Mouse (Mus musculus): ENCODE measurements around the gene Vav3. TPM values are rescaled to one million over a fixed set of nuclear protein-coding genes. Genes with fewer than 3 reads are reported as not detected.

Gene Vav3
- polyA plus RNA-seq (2015; fragmentation: Nextera tagmentation; extraction: Ambion mirVana), result 2.7 and 2.9 TPM in 2 replicates

DNA sequence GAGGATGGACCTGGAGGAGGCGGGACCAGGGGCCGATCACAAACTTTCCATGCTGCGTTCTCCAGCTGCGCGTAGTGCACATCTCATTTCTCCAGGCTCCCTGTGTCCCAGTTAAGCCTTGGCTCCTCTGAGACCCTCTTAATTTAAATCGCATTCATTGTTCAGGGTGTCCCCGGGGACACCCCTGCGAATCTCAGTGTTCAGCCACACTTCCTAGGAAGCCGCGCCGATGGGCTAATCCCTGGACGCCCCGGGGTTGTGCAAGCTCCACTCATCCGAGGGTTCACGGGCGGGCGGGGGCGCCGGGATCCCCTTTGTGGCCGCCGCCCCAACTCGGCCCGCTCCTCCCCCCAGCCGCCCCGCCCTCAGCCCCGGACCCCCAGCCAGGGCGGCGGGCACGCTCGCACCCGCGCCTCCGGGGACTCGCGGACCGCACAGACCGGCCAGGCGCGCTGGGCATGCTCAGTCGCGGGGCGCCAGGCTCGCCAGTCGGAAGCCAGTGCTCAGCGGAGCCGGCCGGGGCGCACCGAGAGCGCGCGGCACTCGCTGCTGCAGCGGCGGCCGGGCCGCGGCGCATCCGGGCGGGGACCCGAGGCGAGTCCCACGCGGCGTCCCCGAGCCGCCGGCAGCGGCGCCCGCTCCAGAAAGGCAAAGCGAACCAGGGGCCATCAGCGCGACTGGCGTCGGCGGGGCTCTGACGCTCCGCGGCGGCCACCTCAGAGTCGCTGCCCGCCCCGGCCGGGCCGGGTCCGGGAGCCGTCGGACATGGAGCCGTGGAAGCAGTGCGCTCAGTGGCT, at the start of gene Vav3:
Vav3 (plus strand) TSS at position 380 of the 797 bp plus-strand sequence.
- Histone ChIP-seq H3K9me3 (replicated peaks; ENCODE audit: control insufficient read depth, low read length) (no peaks in the 10 kb centered on the region), H3K36me3 (ENCODE audit: control insufficient read depth, insufficient read depth) (no peaks in the 10 kb centered on the region), H3K27ac (ENCODE audit: low read length) (peak within 1 kb of the TSS; percentile 50), H3K4me3 (ENCODE audit: low read depth, low read length) (peak within 1 kb of the TSS; percentile 60), H3K9ac (ENCODE audit: low read depth, low read length) (peak within 1 kb of the TSS; percentile 50), H3K4me1 (ENCODE audit: control insufficient read depth, low read depth, low read length) (no peaks in the 10 kb centered on the region), H3K27me3 (ENCODE audit: control insufficient read depth, insufficient read depth, low read depth, low read length) (peaks cover 31% of the 10 kb centered on the region), H3K4me2 (ENCODE audit: low read depth, low read length) (peak within 1 kb of the TSS; percentile 74)
- WGBS (ENCODE audit: insufficient replicate concordance), result under 1% methylated on average over 91 of the region's 92 CpGs
- peak; percentile 74 for ATAC-seq (ENCODE audit: low read depth)

GRCm38 (mm10) chr3:109298857-109299256, 41.6 kb upstream of the Vav3 start:
- no peaks in the 10 kb centered on the region for H3K4me1 ChIP-seq (ENCODE audit: control insufficient read depth, low read depth, low read length)
- H3K27ac ChIP-seq (ENCODE audit: low read length), result no peak overlapping the region
- H3K36me3 ChIP-seq (ENCODE audit: control insufficient read depth, insufficient read depth), result no peaks in the 10 kb centered on the region
- 59% methylated on average over 6 of the region's 6 CpGs for WGBS (ENCODE audit: insufficient replicate concordance)
- no peaks in the 10 kb centered on the region for H3K9me3 ChIP-seq (replicated peaks; ENCODE audit: control insufficient read depth, low read length)
- H3K9ac ChIP-seq (ENCODE audit: low read depth, low read length), result no peak overlapping the region
- no peak overlapping the region for H3K4me2 ChIP-seq (ENCODE audit: low read depth, low read length)
- ATAC-seq (ENCODE audit: low read depth), result no peak
- no peaks in the 10 kb centered on the region for H3K27me3 ChIP-seq (ENCODE audit: control insufficient read depth, insufficient read depth, low read depth, low read length)
- no peak overlapping the region for H3K4me3 ChIP-seq (ENCODE audit: low read depth, low read length)

- Histone ChIP-seq H3K4me3 (ENCODE audit: low read depth, low read length) (no peak overlapping the region), H3K27ac (ENCODE audit: low read length) (no peak overlapping the region), H3K9me3 (replicated peaks; ENCODE audit: control insufficient read depth, low read length) (no peaks in the 10 kb centered on the region), H3K4me2 (ENCODE audit: low read depth, low read length) (no peak overlapping the region), H3K27me3 (ENCODE audit: control insufficient read depth, insufficient read depth, low read depth, low read length) (no peaks in the 10 kb centered on the region), H3K36me3 (ENCODE audit: control insufficient read depth, insufficient read depth) (no peaks in the 10 kb centered on the region), H3K4me1 (ENCODE audit: control insufficient read depth, low read depth, low read length) (no peaks in the 10 kb centered on the region), H3K9ac (ENCODE audit: low read depth, low read length) (no peak overlapping the region)
- no peak for ATAC-seq (ENCODE audit: low read depth)
- WGBS (ENCODE audit: insufficient replicate concordance), result 57% methylated on average over 4 of the region's 4 CpGs
These were observed 41.0 kb upstream of the Vav3 start for GRCm38 (mm10) chr3:109299303-109300074.

DNA sequence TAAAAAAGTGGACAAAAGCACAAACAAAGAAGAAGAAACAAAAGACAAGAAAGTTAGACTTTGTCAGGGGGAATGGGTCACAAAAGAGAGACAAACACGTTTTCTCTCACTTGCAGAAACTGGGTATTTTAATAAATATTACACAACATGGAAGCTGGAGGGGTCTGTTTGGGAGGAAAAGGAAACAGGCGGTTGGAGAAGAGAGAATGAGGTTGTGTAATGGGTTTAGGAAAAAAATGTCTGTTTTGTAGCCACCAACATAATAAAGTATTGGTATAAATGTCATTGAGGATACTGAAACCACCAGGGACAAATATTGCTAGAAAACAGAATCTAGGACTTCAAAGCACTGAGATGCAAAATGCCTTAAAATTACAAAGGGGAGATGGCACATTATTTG, 38.4 kb upstream of the Vav3 start:
- Histone ChIP-seq H3K9me3 (replicated peaks; ENCODE audit: control insufficient read depth, low read length) (no peaks in the 10 kb centered on the region), H3K4me3 (ENCODE audit: low read depth, low read length) (no peak overlapping the region), H3K36me3 (ENCODE audit: control insufficient read depth, insufficient read depth) (no peaks in the 10 kb centered on the region), H3K4me1 (ENCODE audit: control insufficient read depth, low read depth, low read length) (no peaks in the 10 kb centered on the region), H3K4me2 (ENCODE audit: low read depth, low read length) (no peak overlapping the region), H3K27ac (ENCODE audit: low read length) (no peak overlapping the region), H3K9ac (ENCODE audit: low read depth, low read length) (no peak overlapping the region), H3K27me3 (ENCODE audit: control insufficient read depth, insufficient read depth, low read depth, low read length) (no peaks in the 10 kb centered on the region)
- no peak for ATAC-seq (ENCODE audit: low read depth)
- 30% methylated on average over 2 of the region's 2 CpGs for WGBS (ENCODE audit: insufficient replicate concordance)

GRCm38 (mm10) chr3:109307406-109307805, 33.0 kb upstream of the Vav3 start:
- H3K4me1 ChIP-seq (ENCODE audit: control insufficient read depth, low read depth, low read length), result no peaks in the 10 kb centered on the region
- no peak overlapping the region for H3K4me3 ChIP-seq (ENCODE audit: low read depth, low read length)
- no peak overlapping the region for H3K9ac ChIP-seq (ENCODE audit: low read depth, low read length)
- H3K4me2 ChIP-seq (ENCODE audit: low read depth, low read length), result no peak overlapping the region
- H3K9me3 ChIP-seq (replicated peaks; ENCODE audit: control insufficient read depth, low read length), result no peaks in the 10 kb centered on the region
- H3K27ac ChIP-seq (ENCODE audit: low read length), result no peak overlapping the region
- whole genome bisulfite sequencing (ENCODE audit: insufficient replicate concordance), result 66% methylated on average over 7 of the region's 7 CpGs
- no peak for ATAC-seq (ENCODE audit: low read depth)
- H3K36me3 ChIP-seq (ENCODE audit: control insufficient read depth, insufficient read depth), result no peaks in the 10 kb centered on the region
- H3K27me3 ChIP-seq (ENCODE audit: control insufficient read depth, insufficient read depth, low read depth, low read length), result no peaks in the 10 kb centered on the region

- no peak overlapping the region for H3K9ac ChIP-seq (ENCODE audit: low read depth, low read length)
- ATAC-seq (ENCODE audit: low read depth), result no peak
- no peaks in the 10 kb centered on the region for H3K36me3 ChIP-seq (ENCODE audit: control insufficient read depth, insufficient read depth)
- WGBS (ENCODE audit: insufficient replicate concordance), result 34% methylated on average over 3 of the region's 3 CpGs
- no peak overlapping the region for H3K27ac ChIP-seq (ENCODE audit: low read length)
- H3K27me3 ChIP-seq (ENCODE audit: control insufficient read depth, insufficient read depth, low read depth, low read length), result no peaks in the 10 kb centered on the region
- no peak overlapping the region for H3K4me2 ChIP-seq (ENCODE audit: low read depth, low read length)
- no peak overlapping the region for H3K4me3 ChIP-seq (ENCODE audit: low read depth, low read length)
- H3K9me3 ChIP-seq (replicated peaks; ENCODE audit: control insufficient read depth, low read length), result no peaks in the 10 kb centered on the region
- H3K4me1 ChIP-seq (ENCODE audit: control insufficient read depth, low read depth, low read length), result no peaks in the 10 kb centered on the region
These were observed 32.0 kb upstream of the Vav3 start for GRCm38 (mm10) chr3:109308468-109308867.

DNA sequence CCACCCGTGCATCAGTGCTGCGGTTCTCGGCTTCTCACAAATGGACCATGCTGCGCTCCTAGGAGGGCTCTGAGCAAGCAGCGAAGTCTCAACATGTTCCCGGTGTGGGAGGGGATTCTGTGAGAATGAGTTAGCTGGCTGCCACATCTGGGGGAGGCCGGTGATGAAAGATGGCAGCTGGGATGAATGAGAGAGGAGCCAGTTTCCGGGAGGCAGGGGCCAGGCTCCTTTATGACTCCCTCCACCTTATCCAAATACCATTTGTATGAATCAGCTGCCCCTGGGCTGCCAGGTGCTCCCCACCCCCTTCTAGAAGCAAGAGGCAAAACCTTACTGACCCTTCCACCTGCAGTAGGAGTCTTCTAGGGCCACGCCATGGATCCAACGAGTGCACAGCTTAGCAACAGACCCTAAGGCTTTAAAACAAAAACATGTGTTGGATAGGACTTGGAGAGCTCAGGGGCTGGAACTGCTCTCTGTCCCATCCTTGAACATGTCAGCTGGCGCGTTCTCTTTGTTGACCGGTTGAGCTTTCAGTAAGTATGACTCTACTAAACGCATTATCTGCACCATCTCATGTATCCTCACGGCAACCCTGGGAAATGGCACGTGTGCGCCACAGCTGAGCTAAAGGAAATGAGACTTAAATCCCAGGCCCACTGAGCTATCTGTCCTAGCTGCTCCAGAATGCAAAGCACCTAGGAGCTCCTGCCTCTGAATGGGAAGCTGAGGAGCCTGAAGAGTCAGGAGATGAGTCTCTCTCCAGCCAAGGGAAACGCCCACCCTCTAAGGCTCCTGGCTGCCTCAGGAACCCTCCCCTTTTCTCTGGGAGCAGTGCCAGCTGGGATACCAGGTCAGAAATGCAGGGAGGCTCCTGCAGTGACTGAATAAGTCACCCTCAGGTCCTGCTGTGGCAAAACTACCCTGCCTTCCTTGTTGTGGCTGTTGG, 30.9 kb upstream of the Vav3 start:
- no peak overlapping the region for H3K4me3 ChIP-seq (ENCODE audit: low read depth, low read length)
- no peak for ATAC-seq (ENCODE audit: low read depth)
- WGBS (ENCODE audit: insufficient replicate concordance), result 76% methylated on average over 18 of the region's 18 CpGs
- H3K27ac ChIP-seq (ENCODE audit: low read length), result no peak overlapping the region
- no peaks in the 10 kb centered on the region for H3K4me1 ChIP-seq (ENCODE audit: control insufficient read depth, low read depth, low read length)
- no peaks in the 10 kb centered on the region for H3K27me3 ChIP-seq (ENCODE audit: control insufficient read depth, insufficient read depth, low read depth, low read length)
- H3K9ac ChIP-seq (ENCODE audit: low read depth, low read length), result no peak overlapping the region
- H3K4me2 ChIP-seq (ENCODE audit: low read depth, low read length), result no peak overlapping the region
- H3K36me3 ChIP-seq (ENCODE audit: control insufficient read depth, insufficient read depth), result no peaks in the 10 kb centered on the region
- H3K9me3 ChIP-seq (replicated peaks; ENCODE audit: control insufficient read depth, low read length), result no peaks in the 10 kb centered on the region

- H3K27me3 ChIP-seq (ENCODE audit: control insufficient read depth, insufficient read depth, low read depth, low read length), result no peaks in the 10 kb centered on the region
- no peak overlapping the region for H3K27ac ChIP-seq (ENCODE audit: low read length)
- no peaks in the 10 kb centered on the region for H3K36me3 ChIP-seq (ENCODE audit: control insufficient read depth, insufficient read depth)
- no peaks in the 10 kb centered on the region for H3K9me3 ChIP-seq (replicated peaks; ENCODE audit: control insufficient read depth, low read length)
- no peaks in the 10 kb centered on the region for H3K4me1 ChIP-seq (ENCODE audit: control insufficient read depth, low read depth, low read length)
- H3K9ac ChIP-seq (ENCODE audit: low read depth, low read length), result no peak overlapping the region
- no peak overlapping the region for H3K4me2 ChIP-seq (ENCODE audit: low read depth, low read length)
- WGBS (ENCODE audit: insufficient replicate concordance), result 47% methylated on average over 6 of the region's 6 CpGs
- no peak overlapping the region for H3K4me3 ChIP-seq (ENCODE audit: low read depth, low read length)
- ATAC-seq (ENCODE audit: low read depth), result no peak
These were observed 29.2 kb upstream of the Vav3 start for GRCm38 (mm10) chr3:109311172-109311824.

Measured in liver, embryonic 16.5 days (tissue).